Mouse (Mus musculus) forelimb bud, embryonic 11.5 days (tissue): Measurements from ENCODE around the gene Gm28051.

ENCODE experiments used
- DNase-seq: peaks from one replicate; pipeline ENCODE4 v3.0.0-alpha.2; 2012; ENCODE audit warnings: low read depth, low spot score

Gm28051 gene

GRCm38 (mm10) chr12:102743036-102743588 lies 14.5 kb downstream of the Gm28051 start:
- no peak for DNase-seq

- no peak for DNase-seq
These were observed 15.5 kb downstream of the Gm28051 start for GRCm38 (mm10) chr12:102742056-102742455.

GRCm38 (mm10) chr12:102740285-102740684 lies 17.3 kb downstream of the Gm28051 start:
- no peak for DNase-seq

- DNase-seq: no peak
These were observed 18.5 kb downstream of the Gm28051 start for GRCm38 (mm10) chr12:102739096-102739495.

GRCm38 (mm10) chr12:102733381-102733780 lies 24.2 kb downstream of the Gm28051 start:
- DNase-seq: peak; percentile 73

GRCm38 (mm10) chr12:102730798-102731619 lies 26.6 kb downstream of the Gm28051 start:
- DNase-seq: peak; percentile 82

- peak; percentile 96 for DNase-seq
These were observed 27.4 kb downstream of the Gm28051 start for GRCm38 (mm10) chr12:102729855-102730797.

GRCm38 (mm10) chr12:102725761-102726175 lies 31.8 kb downstream of the Gm28051 start:
- DNase-seq: no peak

GRCm38 (mm10) chr12:102725146-102725545 lies 32.4 kb downstream of the Gm28051 start:
- DNase-seq: no peak

- DNase-seq: no peak
These were observed 33.7 kb downstream of the Gm28051 start for GRCm38 (mm10) chr12:102723861-102724260.

GRCm38 (mm10) chr12:102722966-102723365 lies 34.6 kb downstream of the Gm28051 start:
- no peak for DNase-seq

- no peak for DNase-seq
These were observed 35.1 kb downstream of the Gm28051 start for GRCm38 (mm10) chr12:102722451-102722850.

GRCm38 (mm10) chr12:102719552-102720315 lies 37.8 kb downstream of the Gm28051 start:
- peak; percentile 79 for DNase-seq

GRCm38 (mm10) chr12:102714654-102715395 lies 42.7 kb downstream of the Gm28051 start:
- no peak for DNase-seq

- no peak for DNase-seq
These were observed 43.4 kb downstream of the Gm28051 start for GRCm38 (mm10) chr12:102714116-102714515.

GRCm38 (mm10) chr12:102713153-102713865 lies 44.3 kb downstream of the Gm28051 start:
- no peak for DNase-seq

- no peak for DNase-seq
These were observed 46.7 kb downstream of the Gm28051 start for GRCm38 (mm10) chr12:102710851-102711375.

GRCm38 (mm10) chr12:102709896-102710295 lies 47.7 kb downstream of the Gm28051 start:
- DNase-seq: no peak

- no peak for DNase-seq
These were observed 49.3 kb downstream of the Gm28051 start for GRCm38 (mm10) chr12:102708220-102708619.
